Mouse (Mus musculus): ENCODE data around the gene Bscl2.
A peak's percentile ranks its signal among the peaks of the same experiment; 100 is the strongest.

The Bscl2 gene

DNA sequence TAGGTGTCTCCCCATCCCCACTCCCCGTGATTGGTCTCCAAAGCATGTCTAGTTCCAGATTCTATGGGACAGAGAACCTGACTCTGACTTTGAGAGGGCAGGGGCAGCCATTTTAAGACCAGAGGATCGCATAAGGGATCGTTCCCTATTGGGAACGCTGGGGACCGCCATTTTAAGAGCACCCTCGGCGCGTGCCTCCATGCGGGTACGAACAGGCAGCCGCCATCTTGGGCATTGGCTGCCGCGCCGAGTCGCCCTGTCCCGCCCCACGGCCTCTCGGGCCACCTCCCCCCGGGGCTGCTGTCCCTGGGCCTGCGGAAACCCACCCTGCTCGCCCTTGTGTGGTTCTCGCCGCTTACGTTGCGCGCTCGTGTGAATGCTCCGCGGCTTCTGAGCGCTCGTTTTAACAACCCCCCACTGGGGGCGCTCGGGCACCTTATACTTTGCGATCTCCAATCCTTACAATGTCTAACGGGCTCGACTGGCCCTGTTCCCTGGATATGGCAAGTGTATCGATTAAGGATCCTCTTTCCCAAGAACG lies at the start of gene Bscl2:
Gene Bscl2 (plus strand): TSS at position 217 of the 541 bp plus-strand sequence.
- DNase-seq (ENCODE audit: low spot score in 2 of 2) = peak; percentile 80 to 82

- no peak for DNase-seq (ENCODE audit: low spot score in 2 of 2)
These were observed 48.7 kb upstream of the Bscl2 start for GRCm38 (mm10) chr19:8788521-8788920.

DNA sequence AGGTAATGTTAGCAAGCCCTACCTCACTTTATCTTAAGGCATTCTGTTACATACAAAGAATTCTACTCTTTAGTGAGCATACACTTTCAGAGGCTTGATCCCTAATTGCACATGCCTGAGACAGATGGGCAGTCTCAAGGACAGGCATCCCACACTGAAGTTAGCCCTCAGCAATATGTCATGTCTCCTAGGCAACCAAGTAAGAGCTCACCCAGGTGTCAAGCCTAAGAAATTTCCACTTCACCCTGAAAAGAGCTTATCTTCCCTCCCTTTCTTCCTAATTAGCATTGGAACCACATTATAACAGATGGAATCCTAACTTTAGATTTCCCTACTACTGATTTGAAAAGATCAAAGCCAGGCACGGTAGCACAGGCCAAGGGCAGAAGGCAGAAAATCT lies 48.1 kb upstream of the Bscl2 start:
- DNase-seq (ENCODE audit: low spot score in 2 of 2) = no peak

GRCm38 (mm10) chr19:8790171-8790570 lies 47.1 kb upstream of the Bscl2 start:
- DNase-seq (ENCODE audit: low spot score in 2 of 2) = no peak

- DNase-seq (ENCODE audit: low spot score in 2 of 2) = peak; percentile 83 to 91
These were observed 38.9 kb upstream of the Bscl2 start, which contains the start of gene Polr2g for GRCm38 (mm10) chr19:8798264-8798946. Gene Polr2g (minus strand): TSS chr19:8798577.

- DNase-seq (ENCODE audit: low spot score in 2 of 2) = no peak
These were observed 38.3 kb upstream of the Bscl2 start for GRCm38 (mm10) chr19:8798947-8799315.

DNA sequence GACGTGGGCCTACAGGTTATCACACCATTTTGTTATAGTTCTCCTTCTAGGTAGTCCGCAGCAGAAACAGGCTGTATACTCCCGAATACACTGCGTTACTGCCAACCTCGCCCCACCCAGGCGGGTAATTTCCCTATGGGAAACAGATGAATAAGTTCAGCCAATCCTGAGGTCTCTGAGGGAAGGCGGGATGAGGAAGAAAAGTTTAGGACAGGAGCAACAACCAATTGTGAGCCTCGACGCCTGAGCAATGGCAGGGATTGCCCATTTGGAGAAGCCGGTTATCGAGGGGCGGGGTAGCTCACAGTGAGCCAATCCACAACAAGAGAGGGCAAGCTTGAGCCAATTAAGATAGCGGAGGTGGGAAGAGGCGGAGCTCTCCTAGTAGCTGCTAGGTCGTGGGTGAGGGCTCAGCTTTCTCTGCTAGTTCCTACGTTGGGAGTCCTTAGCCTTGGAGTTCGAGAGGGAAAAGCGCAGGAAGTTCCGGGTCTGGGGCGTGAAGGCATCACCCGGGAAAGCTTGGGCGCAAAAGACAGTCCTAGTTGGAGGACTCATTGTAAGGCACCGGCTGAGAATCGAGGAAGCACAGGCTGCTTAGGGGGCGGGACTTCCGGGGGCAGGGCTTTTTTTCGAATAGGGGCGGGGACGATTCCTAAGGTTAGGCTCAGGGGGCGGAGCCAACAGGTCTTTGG lies 35.0 kb upstream of the Bscl2 start, which contains the start of gene Zbtb3:
Gene Zbtb3 (plus strand): TSS at position 426 of the 692 bp plus-strand sequence.
- peak; percentile 88 to 94 for DNase-seq (ENCODE audit: low spot score in 2 of 2)

GRCm38 (mm10) chr19:8803204-8803780 lies 34.0 kb upstream of the Bscl2 start:
- DNase-seq (ENCODE audit: low spot score in 2 of 2) = no peak

- DNase-seq (ENCODE audit: low spot score in 2 of 2) = no peak
These were observed 33.2 kb upstream of the Bscl2 start for GRCm38 (mm10) chr19:8803879-8804660.

DNA sequence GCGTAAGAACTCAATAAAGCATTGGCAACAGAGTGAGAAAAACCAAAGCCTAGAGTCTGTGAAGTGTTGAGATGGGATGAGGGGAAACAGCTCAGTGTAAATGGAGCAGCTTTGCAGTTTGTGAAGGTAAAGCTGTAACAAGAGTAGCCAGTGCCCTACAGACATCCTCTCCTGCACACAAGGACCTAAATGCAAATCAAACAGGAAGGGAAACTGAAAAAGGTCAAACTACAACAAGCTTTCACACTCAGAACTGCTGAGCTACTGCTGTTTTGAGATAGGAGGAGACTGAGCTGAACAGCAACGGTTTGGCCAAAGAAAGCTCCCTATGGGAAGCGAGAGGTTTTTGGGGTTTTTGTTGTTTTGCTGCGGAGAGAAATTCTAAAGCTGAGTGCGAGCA lies 30.5 kb upstream of the Bscl2 start:
- DNase-seq (ENCODE audit: low spot score in 2 of 2) = no peak

DNA sequence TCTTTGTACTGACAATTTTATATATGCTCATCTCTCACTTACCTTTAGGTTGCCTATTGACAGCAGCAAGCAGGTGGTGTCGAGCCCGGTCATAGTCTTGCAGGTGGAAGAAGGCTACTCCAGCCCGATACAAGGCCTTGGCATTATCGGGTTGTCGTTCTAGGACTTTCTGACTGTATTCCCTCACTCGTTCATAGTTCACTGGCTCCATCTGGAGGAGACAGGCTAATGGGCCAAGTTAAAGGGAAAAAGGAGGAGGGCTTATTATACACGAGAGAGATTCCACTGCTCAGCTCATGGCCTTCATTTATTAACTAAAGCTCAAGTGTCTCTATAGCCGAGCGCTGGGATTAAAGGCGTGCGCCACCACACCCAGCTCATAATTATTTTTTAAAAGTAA lies 21.5 kb upstream of the Bscl2 start:
- DNase-seq (ENCODE audit: low spot score in 2 of 2) = no peak

DNA sequence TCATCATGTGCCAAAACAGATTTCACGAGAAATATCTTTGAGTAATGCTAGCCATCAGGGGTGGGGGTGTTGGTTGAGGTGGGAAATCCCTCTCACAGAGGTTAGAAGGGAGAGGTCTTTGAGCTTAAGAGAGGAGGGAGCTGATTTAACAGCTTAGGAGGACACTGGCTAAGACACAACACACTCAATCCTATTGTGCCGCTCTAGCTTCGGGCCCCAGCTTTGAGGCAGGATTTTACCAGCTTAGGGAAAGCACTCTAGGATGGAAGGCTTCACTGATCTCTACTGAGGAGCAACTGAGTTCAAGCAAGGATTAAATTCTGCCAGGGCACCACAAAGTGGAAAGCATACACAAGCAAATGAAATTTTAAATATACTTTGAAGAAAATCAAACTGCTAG lies 20.3 kb upstream of the Bscl2 start:
- no peak for DNase-seq (ENCODE audit: low spot score in 2 of 2)

DNA sequence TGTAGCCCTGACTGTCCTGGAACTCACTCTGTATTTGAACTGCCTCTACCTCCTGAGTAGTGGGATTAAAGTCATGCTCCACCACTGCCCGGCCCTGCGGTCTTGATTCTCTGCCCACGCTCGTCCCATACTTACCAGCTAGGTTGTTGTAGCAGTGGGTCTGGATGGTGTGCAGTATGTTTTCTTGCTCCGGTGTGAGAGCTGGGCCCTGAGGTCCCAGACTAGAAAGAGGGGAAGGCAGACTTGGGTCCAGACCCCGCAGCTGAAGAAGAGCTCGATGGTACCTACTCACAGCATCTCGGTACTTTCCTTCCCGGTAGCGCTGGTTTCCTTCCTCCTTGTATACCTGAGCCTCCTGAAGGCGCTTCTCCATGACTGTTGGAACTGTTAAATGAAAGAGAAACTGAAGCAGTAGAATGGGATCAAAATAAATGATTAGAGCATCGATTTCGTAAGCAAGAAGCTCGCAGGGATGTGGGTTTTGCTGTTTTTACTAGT lies 18.9 kb upstream of the Bscl2 start:
- no peak for DNase-seq (ENCODE audit: low spot score in 2 of 2)

GRCm38 (mm10) chr19:8818801-8819595 lies 18.3 kb upstream of the Bscl2 start, which contains the start of gene Ttc9c:
Gene Ttc9c (minus strand): TSS chr19:8819333.
- DNase-seq (ENCODE audit: low spot score in 2 of 2) = peak in 1 of 2 experiments; percentile 98

- DNase-seq (ENCODE audit: low spot score in 2 of 2) = peak; percentile 94 to 98
These were observed 17.5 kb upstream of the Bscl2 start, which contains the start of gene Hnrnpul2 for GRCm38 (mm10) chr19:8819596-8820423. Gene Hnrnpul2 (plus strand): TSS chr19:8820010.

- DNase-seq (ENCODE audit: low spot score in 2 of 2) = no peak
These were observed 16.8 kb upstream of the Bscl2 start for GRCm38 (mm10) chr19:8820424-8820956.

- no peak for DNase-seq (ENCODE audit: low spot score in 2 of 2)
These were observed 16.1 kb upstream of the Bscl2 start for GRCm38 (mm10) chr19:8821146-8821545.

DNA sequence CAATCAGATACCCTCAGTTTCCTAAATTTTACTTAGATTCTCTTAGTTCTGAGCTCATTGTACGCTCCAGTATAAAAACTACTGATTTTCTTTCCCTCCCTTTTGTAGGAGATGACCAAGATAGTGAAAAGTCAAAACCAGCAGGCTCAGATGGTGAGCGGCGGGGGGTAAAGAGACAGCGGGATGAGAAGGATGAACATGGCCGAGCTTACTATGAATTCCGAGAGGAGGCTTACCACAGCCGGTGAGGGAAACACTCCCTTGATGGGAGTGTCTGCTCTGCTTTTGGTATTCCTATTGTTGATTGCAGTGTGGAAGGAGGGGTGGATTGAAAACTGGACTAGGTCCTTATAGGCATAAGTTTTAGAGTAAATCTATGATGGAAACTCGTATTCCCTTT lies 14.6 kb upstream of the Bscl2 start:
- no peak for DNase-seq (ENCODE audit: low spot score in 2 of 2)

- DNase-seq (ENCODE audit: low spot score in 2 of 2) = no peak
These were observed 7.6 kb upstream of the Bscl2 start, which contains the start of gene AC129217.1 for GRCm38 (mm10) chr19:8829660-8830059. Gene AC129217.1 (plus strand): TSS chr19:8829773.

All from urinary bladder, postnatal 36 days (tissue).